Mouse (Mus musculus): ENCODE measurements around the gene Tspyl3. TPM values are rescaled to one million over a fixed set of nuclear protein-coding genes. Genes with fewer than 3 reads are reported as not detected.
A peak's percentile ranks its signal among the peaks of the same experiment; 100 is the strongest.
"Not testable (repeated sequence)": the region's sequence is repeated elsewhere in the genome, so short reads cannot be mapped to it uniquely, and the experiment has no call there.

The Tspyl3 gene
- 10 to 100 TPM; 35.2 to 36.7 TPM for total RNA-seq (2021)

DNA sequence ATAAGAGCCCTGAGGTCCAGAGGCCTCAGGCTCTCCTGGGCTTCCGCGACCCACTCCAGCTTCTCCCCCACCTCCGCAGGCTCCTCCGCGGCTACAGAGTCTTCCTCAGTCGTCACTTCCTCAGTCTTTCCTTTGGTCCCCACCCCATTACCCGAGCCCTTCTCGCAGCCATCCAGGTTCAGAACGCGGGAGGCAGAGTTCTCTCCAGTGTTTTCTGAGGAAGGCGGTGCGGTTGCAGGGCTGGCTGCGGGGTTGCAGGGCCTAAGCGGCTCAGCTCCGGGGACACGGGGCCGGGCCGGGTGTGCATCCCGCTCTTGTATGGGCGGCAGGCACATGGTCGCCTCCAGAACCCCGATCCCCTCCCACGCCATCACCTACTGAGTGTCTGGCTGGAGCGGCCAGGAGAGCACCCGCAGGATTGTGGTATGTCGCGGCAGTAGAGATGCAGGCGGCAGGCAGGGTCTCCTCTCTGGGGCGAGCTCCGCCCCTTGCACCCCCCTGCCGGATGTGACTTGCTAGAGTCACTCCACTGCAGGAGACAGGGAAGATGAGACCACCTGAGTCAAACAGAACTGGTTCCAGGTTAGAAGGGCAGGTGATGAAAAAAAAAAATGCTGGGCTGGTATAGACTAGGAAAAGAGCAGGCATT, at the start of gene Tspyl3:
Gene Tspyl3, minus strand, starts transcription at position 496 of the 649 bp plus-strand sequence.
- intact Hi-C loops (cut with DNase I), result no loop called here
- peak; percentile 44 to 78 for DNase-seq (ENCODE audit: extremely low spot score in 1 of 2, low spot score in 2 of 2)

DNA sequence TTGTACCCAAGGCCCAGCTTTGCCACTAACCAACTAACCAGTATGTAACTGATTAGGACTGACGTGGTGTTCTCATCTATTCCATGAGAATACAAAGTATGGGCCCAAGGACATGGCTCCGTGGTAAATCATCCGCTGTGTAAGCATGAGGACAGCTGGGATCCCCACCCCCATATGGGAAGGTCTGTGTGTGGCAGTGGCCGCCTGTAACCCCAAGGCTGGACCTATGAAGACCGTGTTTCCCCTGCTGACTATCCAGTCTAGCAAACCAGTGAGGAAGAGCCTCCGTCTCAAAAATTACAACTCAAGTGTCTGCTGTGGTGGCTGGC, 49.6 kb upstream of the Tspyl3 start:
- intact Hi-C loops (cut with DNase I), result no loop called here
- no peak for DNase-seq (ENCODE audit: extremely low spot score in 1 of 2, low spot score in 2 of 2)

DNA sequence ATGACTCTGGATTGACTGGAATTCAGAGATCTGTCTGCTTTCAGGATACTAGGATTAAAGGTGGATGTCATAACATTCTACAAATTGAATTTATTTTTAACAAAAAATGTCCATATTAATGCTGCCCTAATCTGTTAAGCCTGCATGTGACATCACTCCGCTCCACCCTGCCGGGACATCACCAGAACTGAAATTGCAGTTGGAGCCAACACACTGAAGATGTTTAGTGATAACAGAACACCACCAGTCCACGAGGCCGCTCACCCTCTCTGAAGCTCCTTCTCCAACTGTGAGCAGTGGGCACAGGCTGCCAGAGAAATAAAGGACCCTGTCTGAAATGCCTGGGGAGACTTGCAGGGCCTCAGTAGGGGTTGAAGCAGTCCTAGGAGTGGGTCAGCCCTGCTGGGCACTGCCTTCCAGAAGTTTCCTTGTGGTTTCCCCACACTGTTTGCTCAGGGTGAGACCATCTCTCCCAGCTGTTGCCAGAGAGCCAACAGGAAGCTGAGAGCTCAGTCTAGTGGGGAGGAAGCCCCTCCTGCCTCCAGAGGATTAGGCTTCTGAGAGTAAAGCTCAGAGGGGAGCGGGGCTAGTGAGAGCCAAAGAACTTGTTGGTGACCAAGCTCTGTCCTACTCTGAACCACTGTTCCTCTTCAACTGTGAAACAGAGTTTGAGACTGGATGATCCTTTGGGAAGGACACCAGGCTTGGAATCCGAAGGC, 49.1 kb upstream of the Tspyl3 start:
- DNase-seq (ENCODE audit: extremely low spot score in 1 of 2, low spot score in 2 of 2); intact Hi-C loops (cut with DNase I): not testable (repeated sequence)

DNA sequence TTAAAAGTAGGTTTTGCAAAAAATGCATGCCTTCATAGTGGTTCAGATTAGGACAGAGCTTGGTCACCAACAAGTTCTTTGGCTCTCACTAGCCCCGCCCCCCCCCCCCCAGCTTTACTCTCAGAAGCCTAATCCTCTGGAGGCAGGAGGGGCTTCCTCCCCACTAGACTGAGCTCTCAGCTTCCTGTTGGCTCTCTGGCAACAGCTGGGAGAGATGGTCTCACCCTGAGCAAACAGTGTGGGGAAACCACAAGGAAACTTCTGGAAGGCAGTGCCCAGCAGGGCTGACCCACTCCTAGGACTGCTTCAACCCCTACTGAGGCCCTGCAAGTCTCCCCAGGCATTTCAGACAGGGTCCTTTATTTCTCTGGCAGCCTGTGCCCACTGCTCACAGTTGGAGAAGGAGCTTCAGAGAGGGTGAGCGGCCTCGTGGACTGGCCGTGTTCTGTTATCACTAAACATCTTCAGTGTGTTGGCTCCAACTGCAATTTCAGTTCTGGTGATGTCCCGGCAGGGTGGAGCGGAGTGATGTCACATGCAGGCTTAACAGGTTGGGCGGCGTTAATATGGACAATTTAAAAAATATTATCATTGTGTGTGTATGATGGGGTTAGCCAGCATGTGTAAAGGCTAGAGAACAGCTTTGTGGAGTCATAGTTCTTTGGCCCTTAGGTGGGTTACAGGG, 45.1 kb upstream of the Tspyl3 start:
- not testable (repeated sequence) for DNase-seq (ENCODE audit: extremely low spot score in 1 of 2, low spot score in 2 of 2)

DNA sequence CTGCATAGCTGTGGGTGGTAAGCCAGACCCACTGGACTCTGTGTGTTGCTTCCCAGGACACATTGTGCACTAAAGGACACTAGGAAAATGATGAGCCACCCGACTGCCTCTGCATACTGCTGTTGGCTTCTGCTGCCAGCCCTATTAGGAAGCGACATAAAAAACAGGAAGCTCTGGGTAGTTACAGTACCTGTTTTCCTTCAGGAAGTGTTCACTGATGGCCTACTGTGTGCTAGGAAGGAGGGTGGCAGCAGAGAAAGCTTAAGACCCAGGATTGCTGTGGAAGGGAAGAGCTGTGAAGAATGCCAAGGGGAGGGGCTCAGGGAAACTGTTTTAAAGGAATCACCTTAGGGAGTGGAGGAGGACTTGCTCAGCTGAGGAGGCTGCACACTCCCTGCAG, 42.1 kb upstream of the Tspyl3 start:
- no peak for DNase-seq (ENCODE audit: extremely low spot score in 1 of 2, low spot score in 2 of 2)
- intact Hi-C loops (cut with DNase I), result no loop called here

More for the DNA sequence above, 45.1 kb upstream of the Tspyl3 start:
- intact Hi-C loops (cut with DNase I), result not testable (repeated sequence)

DNA sequence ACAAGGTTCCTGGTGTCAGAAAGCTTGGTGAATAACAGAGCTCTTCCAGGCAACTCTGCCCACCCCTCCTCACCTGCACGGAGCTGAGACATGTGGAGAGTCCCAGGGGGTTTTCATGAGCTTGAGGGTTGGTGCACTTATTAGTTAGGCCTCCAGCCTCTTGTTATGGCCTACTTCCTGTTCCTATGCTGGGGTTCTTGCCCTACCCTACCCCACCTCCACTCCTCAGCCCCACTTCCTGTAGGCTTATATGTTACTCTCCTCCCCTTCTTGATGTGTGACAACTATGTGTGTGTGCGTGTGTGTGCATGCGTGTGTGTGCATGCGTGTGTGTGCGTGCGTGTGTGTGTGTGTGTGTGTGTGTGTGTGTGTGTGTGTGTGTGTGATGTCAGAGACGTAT, 37.8 kb upstream of the Tspyl3 start:
- intact Hi-C loops (cut with DNase I), result no loop called here
- DNase-seq (ENCODE audit: extremely low spot score in 1 of 2, low spot score in 2 of 2), result no peak

DNA sequence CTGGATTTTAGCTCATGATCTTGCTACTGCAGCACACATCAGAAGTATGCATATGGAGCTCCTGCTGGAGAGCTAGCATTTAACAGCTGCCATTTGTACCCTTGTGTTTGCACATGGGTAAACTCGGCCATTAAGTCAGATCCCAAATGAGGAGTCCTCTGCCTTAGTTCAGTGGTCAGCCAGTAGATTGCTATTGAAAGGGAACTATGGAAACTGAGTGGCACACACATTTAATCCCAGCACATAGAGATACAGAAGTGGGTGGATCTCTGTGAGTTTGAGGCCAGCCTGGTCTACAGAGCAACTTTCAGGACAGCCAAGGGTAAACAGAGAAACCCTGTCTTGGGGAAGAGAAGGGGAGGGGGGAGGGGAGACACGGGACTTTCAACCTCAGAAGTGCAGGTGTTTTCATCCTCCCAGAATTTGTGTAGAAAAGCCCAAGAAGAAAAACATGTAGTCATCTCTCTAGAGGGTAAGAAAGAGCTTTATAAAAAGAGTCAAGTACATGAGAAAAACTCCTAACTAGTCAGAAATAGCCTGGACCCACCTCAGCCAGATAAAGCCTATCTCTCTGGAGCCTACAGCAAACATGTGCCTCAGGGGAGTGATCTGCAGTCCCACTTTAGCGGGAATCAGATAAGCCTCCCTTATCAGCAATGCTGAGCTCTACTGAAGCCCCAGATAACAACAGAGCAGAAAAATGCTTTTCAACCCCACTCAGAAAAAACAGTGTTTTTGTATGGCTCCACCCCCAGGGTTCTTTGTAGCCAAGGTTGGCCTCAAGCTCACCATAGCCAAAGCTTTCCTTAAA, 34.8 kb upstream of the Tspyl3 start:
- no peak for DNase-seq (ENCODE audit: extremely low spot score in 1 of 2, low spot score in 2 of 2)
- intact Hi-C loops (cut with DNase I), result no loop called here

DNA sequence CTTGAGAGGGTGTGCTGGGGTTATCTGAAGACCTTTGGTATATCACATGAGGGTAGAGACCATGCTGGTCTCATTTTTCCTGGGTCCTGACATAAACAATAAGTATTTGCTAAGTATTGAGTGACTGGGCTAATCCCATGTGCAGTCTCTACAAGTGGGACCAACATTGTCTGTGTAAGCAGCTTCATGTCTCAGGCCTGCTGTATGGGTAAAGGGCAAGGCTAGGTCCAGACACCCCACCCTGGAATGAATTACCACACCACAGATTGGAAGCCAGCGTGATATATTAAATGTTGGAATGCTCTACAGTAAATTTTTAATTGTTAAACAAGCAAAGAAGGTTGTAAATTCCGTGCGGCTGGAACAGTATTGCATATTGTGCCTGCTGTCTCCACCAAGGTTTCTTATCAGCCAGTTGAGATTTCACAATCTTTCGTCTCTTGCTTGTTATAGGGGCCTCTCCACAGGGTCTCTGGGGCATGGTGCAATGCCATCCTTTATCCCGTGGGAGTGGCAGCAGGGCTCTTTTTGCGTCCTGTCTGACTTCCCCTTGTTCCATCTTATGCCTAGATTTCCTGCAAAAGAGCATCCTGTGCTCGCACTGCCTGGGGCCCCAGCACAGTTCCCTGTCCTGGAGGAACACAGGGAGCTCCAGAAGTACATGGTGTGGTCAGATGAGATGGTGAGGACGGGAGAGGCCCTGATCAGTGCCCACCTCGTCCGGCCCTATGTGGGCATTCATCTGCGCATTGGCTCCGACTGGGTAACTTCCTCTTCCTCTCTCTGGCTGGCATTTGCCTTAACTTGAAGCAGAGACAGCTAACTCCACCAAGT, 34.0 kb upstream of the Tspyl3 start:
- DNase-seq (ENCODE audit: extremely low spot score in 1 of 2, low spot score in 2 of 2), result no peak
- intact Hi-C loops (cut with DNase I), result no loop called here

DNA sequence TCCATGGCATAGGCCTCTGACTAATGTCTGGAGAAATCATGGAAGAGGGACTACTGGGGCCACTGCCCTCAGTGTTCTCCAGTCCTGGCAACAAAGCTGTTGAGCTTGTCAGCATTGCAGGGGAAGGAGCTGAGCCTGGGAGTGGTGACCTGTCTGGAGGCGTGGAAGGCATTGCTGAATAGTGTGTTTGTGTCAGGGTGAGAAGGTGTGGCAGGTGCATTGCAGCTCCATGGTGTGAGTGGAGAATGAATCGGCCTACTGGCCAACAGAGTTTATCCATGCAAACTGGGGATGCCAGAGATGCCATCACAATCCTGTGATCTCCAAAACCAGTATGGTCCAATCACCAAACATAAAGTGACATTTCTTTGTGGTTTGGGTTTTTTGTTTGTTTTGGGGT, 31.4 kb upstream of the Tspyl3 start:
- intact Hi-C loops (cut with DNase I), result no loop called here
- no peak for DNase-seq (ENCODE audit: extremely low spot score in 1 of 2, low spot score in 2 of 2)

DNA sequence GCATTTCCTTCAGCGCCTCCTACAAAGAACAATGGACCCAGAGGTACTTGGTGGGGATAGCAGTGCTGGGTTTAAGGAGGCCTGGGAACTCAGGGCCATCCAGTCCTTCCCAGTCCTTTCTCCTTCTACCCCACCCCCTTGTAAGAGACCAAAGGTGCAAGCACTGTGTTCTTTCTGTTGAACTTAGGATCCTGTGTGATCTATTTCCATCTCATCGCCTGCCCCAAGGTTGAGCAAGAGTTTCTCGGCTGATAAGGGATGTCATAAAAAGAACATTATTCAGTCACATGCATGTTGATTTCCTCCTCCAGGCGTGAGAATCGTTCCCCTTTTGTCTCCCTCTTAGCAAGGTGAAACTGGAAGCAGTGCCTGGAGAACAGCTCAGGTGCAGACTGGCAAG, 24.5 kb upstream of the Tspyl3 start:
- intact Hi-C loops (cut with DNase I), result no loop called here
- DNase-seq (ENCODE audit: extremely low spot score in 1 of 2, low spot score in 2 of 2), result no peak

DNA sequence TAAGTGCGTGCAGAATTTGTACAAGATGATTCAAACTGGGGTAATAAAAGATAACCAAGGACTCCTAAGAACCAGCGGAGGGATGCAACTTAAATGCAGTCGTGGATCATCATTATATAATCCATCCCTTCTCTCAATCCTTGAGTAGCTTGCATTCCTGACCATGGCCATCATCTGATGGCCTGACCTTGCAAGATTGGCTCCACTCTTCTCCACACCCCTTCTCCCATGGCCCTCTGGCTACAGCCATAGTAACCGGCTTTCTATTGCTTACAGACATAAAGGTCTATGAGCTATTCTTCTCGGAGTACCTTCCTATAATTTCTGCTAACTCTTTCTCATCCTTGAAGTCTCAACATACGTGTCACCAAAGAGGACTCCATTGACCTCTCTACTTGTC, 16.9 kb upstream of the Tspyl3 start:
- no peak for DNase-seq (ENCODE audit: extremely low spot score in 1 of 2, low spot score in 2 of 2)
- intact Hi-C loops (cut with DNase I), result no loop called here

DNA sequence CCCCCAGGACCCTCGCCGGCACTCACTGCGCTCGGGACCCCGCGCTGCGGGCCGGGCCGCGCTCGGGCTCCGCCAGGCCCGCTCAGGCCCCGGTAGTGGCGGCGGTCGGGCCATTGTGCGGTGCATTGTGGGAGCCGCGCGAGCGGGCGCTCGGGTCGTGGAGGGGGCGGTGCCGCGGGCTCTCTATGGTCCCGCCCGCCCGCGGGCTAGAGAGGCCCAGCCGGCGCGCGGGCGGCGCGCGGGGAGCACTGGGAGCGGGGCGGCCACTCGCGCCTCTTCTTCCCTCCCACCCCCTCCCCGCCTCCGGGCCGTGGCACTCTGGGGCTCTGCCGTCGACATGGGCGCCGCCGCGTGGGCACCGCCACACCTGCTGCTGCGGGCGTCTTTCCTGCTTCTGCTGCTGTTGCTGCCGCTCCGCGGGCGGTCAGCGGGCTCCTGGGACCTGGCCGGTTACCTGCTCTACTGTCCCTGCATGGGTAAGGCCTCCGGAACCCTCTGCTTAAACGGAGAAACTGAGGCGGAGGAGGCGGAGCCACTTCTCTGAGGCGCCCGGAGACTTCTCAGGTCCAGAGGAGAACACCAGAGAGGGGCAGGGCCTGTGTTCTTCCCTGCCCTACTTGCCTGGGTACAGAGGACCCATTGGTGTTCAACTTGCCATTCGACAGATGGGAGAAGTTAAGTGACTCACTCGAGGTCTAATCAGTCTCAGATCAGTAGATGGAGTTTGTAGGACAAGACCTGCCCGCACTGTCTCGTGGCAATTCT, 16.2 kb upstream of the Tspyl3 start, which contains the start of the genes Plagl2 and Pofut1:
Gene Plagl2, minus strand, starts transcription at position 177 of the 765 bp plus-strand sequence.
Gene Pofut1, plus strand, starts transcription at position 284 of the 765 bp plus-strand sequence.
- intact Hi-C loops (cut with DNase I), result no loop called here
- DNase-seq (ENCODE audit: extremely low spot score in 1 of 2, low spot score in 2 of 2), result peak; percentile 73 to 94

DNA sequence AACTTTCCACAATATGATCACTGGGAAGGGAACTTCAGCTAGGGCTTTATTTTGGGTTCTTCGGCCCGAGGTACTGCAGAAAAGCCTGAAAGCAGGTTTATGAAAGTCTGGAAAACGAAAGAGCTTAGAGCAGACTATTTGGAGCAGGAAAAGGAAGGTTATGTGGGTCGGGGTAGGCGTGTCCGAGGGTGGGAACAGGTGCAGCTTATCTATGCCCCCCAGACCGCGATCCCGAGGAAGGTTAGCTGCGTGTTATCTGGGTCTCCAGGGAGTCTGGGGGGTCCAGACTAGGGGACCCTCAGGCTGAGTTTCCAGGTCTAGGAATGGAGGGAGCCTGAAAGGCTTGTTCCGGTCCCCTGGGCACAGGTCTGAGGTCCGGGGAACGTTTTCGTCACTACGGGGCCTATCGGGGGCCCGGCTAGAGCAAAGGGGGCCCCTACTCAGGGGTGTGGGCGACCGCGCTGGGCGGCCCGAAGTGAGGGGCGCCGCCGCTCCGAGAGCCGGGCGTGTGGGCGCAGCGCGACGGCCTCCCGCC, 15.5 kb upstream of the Tspyl3 start:
- intact Hi-C loops (cut with DNase I), result no loop called here
- DNase-seq (ENCODE audit: extremely low spot score in 1 of 2, low spot score in 2 of 2), result no peak

DNA sequence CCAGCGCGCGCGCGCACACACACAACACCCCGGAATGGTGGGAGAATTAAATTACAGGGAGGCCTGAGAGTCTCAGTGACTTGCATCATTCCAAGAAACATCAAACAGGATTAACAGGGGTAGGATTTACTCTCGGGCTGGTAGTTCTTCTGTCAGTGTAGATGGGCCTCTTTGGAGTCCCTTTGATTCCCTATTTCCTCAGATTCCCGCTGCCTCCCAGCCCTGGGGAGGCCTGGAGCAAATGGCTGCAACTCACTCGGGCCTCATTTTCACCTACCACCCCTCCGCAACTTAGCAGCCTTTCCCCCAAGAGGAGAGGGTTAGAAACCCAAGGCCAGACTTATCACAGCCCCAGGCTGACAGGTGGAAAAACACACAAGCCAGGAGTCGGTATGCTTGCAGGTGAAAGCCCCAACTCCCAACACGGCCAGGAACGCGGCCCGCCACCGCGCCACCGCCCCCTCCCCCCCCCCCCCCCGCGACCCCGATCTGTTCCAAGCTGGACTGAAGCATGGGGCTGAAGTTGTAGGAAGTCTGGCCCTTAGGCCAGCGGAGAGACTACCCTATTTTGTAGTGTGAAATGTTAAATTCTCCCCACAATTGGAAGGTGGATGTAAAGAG, 14.7 kb upstream of the Tspyl3 start:
- intact Hi-C loops (cut with DNase I), result no loop called here
- no peak for DNase-seq (ENCODE audit: extremely low spot score in 1 of 2, low spot score in 2 of 2)

DNA sequence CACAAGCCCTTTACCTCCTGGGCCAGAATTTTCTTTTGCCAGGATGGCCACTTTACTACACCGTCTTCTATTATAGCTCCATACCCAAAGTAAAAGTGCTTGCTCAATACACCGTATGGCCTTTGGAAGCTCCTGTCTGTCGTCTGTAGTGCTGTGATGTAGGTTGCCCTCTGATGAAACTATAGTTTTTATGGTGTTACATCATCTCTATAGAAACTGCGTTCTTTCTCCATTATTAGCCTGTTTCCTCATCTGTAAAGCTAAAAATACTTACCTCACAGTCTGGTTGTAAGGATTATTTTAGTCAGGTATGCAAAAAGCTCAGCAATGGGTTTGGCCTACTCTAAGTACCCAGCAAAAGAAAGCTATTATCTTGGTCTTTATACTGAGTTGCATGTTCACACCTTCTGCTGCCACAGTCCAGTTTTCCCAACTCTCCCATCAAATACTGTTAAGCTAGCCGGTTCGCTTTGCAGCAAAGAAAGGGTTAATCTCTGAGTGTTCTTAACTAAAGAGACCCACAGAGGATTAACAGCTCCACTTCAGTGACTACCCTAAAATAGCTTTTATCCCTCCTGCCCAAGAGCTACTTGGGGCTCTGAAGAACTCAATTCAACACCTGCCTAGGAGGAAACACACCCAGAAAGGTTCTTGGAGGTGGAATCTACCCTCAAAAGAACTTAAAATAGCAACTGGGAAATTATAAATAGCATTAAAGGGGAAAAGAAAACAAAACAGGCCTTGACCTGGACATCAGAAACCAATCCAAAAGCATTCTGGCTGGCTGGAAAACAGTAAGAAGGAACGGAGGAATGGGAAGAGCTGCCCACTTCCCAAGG, 14.0 kb upstream of the Tspyl3 start:
- intact Hi-C loops (cut with DNase I), result no loop called here

DNA sequence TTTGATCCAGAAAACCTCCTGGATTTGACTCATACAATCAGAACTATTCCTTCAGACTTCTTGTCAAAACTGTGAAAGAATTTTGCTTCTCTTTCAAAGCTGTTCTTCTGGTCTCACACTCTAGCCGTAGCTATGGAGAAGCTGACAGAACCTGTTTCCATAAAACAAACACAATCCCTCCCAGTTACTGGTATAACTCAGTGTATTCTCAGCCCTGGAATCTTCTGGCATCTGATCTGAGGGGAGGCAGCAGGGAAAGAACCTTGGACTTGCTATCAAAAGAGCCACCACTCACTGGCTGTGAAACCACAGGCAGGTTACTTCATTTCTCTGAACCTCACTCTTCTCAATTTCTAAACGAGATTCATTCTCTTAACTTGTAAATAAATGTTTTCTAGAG, 13.2 kb upstream of the Tspyl3 start:
- DNase-seq (ENCODE audit: extremely low spot score in 1 of 2, low spot score in 2 of 2), result no peak
- intact Hi-C loops (cut with DNase I), result no loop called here

More for the DNA sequence above, 14.0 kb upstream of the Tspyl3 start:
- no peak for DNase-seq (ENCODE audit: extremely low spot score in 1 of 2, low spot score in 2 of 2)
